Mouse (Mus musculus): ENCODE data around the gene Adgre1. TPM values are rescaled to one million over a fixed set of nuclear protein-coding genes. Genes with fewer than 3 reads are reported as not detected.

The Adgre1 gene
- polyA plus RNA-seq, 1 experiment from 2014 or later, result 9.9 TPM

Other genes starting within 250 kb of the Adgre1 start
- gene Cd70, start 208.9 kb upstream of the Adgre1 start, polyA plus RNA-seq (2015; fragmentation: Nextera tagmentation; extraction: Ambion mirVana), result 1.7 and 1.9 TPM in 2 replicates
- gene Tnfsf14, start 164.5 kb upstream of the Adgre1 start, polyA plus RNA-seq (2015; fragmentation: Nextera tagmentation; extraction: Ambion mirVana), result 3.4 and 4.7 TPM in 2 replicates
- gene C3, start 130.6 kb upstream of the Adgre1 start, polyA plus RNA-seq (2015; fragmentation: Nextera tagmentation; extraction: Ambion mirVana), result 5.0 and 5.4 TPM in 2 replicates
- gene Gpr108, start 110.2 kb upstream of the Adgre1 start, polyA plus RNA-seq (2015; fragmentation: Nextera tagmentation; extraction: Ambion mirVana), result 37.3 and 40.0 TPM in 2 replicates
- 15.7 and 18.2 TPM in 2 replicates for gene Trip10, start 109.2 kb upstream of the Adgre1 start, polyA plus RNA-seq (2015; fragmentation: Nextera tagmentation; extraction: Ambion mirVana)
- 131 and 133 TPM in 2 replicates for gene Vav1, start 79.6 kb upstream of the Adgre1 start, polyA plus RNA-seq (2015; fragmentation: Nextera tagmentation; extraction: Ambion mirVana)
- gene Vmn2r120, start 186.8 kb downstream of the Adgre1 start, polyA plus RNA-seq (2015; fragmentation: Nextera tagmentation; extraction: Ambion mirVana), result not detected in 2 replicates